ENCODE assay signal across 9 mouse cellular contexts in the genomic region with DNA sequence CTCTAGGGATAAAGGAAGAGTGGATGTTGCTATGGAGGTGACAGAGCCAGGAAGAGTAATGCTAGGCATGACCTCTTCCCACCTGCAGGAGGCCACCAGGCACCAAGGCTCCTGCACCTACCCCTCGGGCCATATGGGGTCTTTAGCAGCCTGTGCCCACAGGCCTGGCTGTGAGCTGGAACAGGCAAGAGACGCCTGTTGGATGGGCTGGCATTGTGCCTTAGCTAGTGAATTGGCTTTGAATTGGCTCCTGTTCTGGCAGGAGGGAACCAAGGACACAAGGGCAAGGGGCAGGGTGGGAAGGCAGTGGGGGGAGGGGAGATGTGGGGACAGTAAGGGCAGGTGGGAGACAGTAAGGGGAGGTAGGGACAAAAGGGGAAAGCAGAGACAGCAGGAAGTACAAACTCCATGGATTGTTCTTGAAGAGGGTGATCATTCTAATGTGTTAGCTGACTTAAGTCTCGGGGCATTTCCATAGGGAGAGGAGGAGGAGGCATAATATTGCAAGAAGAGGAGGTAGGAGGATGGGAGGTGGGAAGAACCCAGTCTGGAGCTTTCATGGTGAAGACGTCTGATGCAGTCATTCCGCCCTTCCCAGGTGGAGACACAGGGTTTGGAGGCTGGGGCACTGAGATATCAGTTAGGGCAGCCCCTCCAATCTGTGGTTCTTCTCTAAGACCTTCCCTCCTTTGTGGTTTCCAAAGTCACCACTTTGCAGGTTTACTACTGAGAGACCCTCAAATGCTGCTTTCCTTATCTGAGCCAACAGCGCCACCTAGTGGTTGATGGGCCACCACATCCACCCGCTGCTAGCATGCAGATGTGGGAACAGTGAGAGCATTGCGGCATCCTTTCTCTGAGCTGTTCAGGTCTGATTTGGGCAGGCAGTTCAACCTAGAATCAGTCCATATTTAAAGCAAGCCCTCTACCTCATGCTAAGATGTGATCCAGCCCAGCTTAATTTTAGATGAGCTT.
A peak's percentile ranks its signal among the peaks of the same experiment; 100 is the strongest.
DNase-seq lines count a peak whose midpoint lies in the region; ATAC-seq and TF ChIP-seq lines count a peak whose summit lies in the region.
"Had no signal": no experiment of that assay in that cellular context is flagged by ENCODE, and none has a peak within 500 bp of the region (broad histone marks: within the 10 kb centered on the region; RNA-seq: fewer than 3 reads in every experiment).

No protein-coding gene starts in this region.

- no peak overlapping the region for H3K4me2 ChIP-seq in kidney, embryonic 16.5 days (replicated peaks; ENCODE audit: low read depth, low read length)
- no peak overlapping the region for H3K4me2 ChIP-seq in limb, embryonic 14.5 days (replicated peaks; ENCODE audit: low read depth, low read length, severe bottlenecking)
- H3K4me2 ChIP-seq: embryonic facial prominence, embryonic 15.5 days had no signal

- TF ChIP-seq CTCF in testis, adult 2 months (IDR thresholded peaks at IDR 0.05; ENCODE audit: control insufficient read depth, insufficient read depth, insufficient replicate concordance, low read depth, low read length): peak; percentile 95

- H3K4me3 ChIP-seq in kidney, embryonic 16.5 days (ENCODE audit: low read length): no peak overlapping the region
- H3K4me3 ChIP-seq in limb, embryonic 14.5 days (replicated peaks; ENCODE audit: low read length): no peak overlapping the region
- no peak overlapping the region for H3K4me3 ChIP-seq in testis, adult 2 months (ENCODE audit: control insufficient read depth, low read depth, low read length)
- H3K4me3 ChIP-seq: embryonic facial prominence, embryonic 15.5 days had no signal

- no peaks in the 10 kb centered on the region for H3K36me3 ChIP-seq in kidney, embryonic 16.5 days (ENCODE audit: insufficient read depth, low read length)
- no peaks in the 10 kb centered on the region for H3K36me3 ChIP-seq in limb, embryonic 14.5 days (ENCODE audit: control insufficient read depth, insufficient read depth, low read length)
- no peaks in the 10 kb centered on the region for H3K36me3 ChIP-seq in testis, adult 2 months (ENCODE audit: control insufficient read depth, insufficient read depth, low read length)
- H3K36me3 ChIP-seq: embryonic facial prominence, embryonic 15.5 days had no signal

- H3K9ac ChIP-seq in kidney, embryonic 16.5 days (replicated peaks; ENCODE audit: low read length): no peak overlapping the region
- no peak overlapping the region for H3K9ac ChIP-seq in limb, embryonic 14.5 days (ENCODE audit: low read depth, low read length, severe bottlenecking)
- H3K9ac ChIP-seq: embryonic facial prominence, embryonic 15.5 days had no signal

- WGBS in kidney, embryonic 16.5 days: 27% methylated on average over 8 of the region's 8 CpGs
- 31% methylated on average over 8 of the region's 8 CpGs for WGBS in limb, embryonic 14.5 days

- no peaks in the 10 kb centered on the region for H3K9me3 ChIP-seq in kidney, embryonic 16.5 days (ENCODE audit: low read length)
- no peaks in the 10 kb centered on the region for H3K9me3 ChIP-seq in limb, embryonic 14.5 days (ENCODE audit: control insufficient read depth, low read length)
- H3K9me3 ChIP-seq: embryonic facial prominence, embryonic 15.5 days had no signal

- no peaks in the 10 kb centered on the region for H3K4me1 ChIP-seq in kidney, embryonic 16.5 days (ENCODE audit: insufficient read depth, low read length)
- H3K4me1 ChIP-seq in limb, embryonic 14.5 days (ENCODE audit: control insufficient read depth, insufficient read depth, low read length): no peaks in the 10 kb centered on the region
- H3K4me1 ChIP-seq in testis, adult 2 months (ENCODE audit: control insufficient read depth, insufficient read depth, low read length): no peaks in the 10 kb centered on the region
- H3K4me1 ChIP-seq: embryonic facial prominence, embryonic 15.5 days had no signal

- peak; percentile 82; the same call in 1 of the 2 replicates for ATAC-seq in kidney, embryonic 16.5 days (ENCODE audit: low FRiP score, low TSS enrichment)
- ATAC-seq in limb, embryonic 14.5 days (ENCODE audit: low FRiP score, low read depth): peak; percentile 76

- no peak overlapping the region for H3K27ac ChIP-seq in kidney, embryonic 16.5 days (ENCODE audit: low read length)
- H3K27ac ChIP-seq in limb, embryonic 14.5 days (replicated peaks; ENCODE audit: low read depth, low read length): no peak overlapping the region
- H3K27ac ChIP-seq in testis, adult 2 months (ENCODE audit: control insufficient read depth, insufficient read depth, low read depth, low read length): no peak overlapping the region
- H3K27ac ChIP-seq: embryonic facial prominence, embryonic 15.5 days had no signal

- H3K27me3 ChIP-seq in kidney, embryonic 16.5 days (ENCODE audit: insufficient read depth, low read length): no peaks in the 10 kb centered on the region
- H3K27me3 ChIP-seq in limb, embryonic 14.5 days (ENCODE audit: control insufficient read depth, insufficient read depth, low read length): no peaks in the 10 kb centered on the region
- H3K27me3 ChIP-seq in testis, adult 2 months (ENCODE audit: control insufficient read depth, insufficient read depth, low read length): no peaks in the 10 kb centered on the region
- H3K27me3 ChIP-seq: embryonic facial prominence, embryonic 15.5 days had no signal

- TF ChIP-seq POLR2A in limb, embryonic 14.5 days (IDR thresholded peaks at IDR 0.05; ENCODE audit: borderline replicate concordance, extremely low read depth, insufficient read depth, insufficient read length): no peak; the same call in 1 of the 2 replicates
- TF ChIP-seq POLR2A in testis, adult 2 months (IDR thresholded peaks at IDR 0.05; ENCODE audit: control insufficient read depth, low read depth, low read length): no peak

- DNase-seq in 3T3-L1 (ENCODE audit: low read depth, low spot score) (peak; percentile 61), adipocyte (ENCODE audit: low spot score) (peak; percentile 28)
- peak; percentile 94 for DNase-seq in cerebellum, postnatal 4 days (ENCODE audit: low spot score in 2 of 2)
- peak; percentile 81 for DNase-seq in gastrocnemius, postnatal 10 days
- peak; percentile 80 for DNase-seq in limb, embryonic 14.5 days (ENCODE audit: low spot score)
- peak; percentile 94 for DNase-seq in neural tube, embryonic 10.5 days (ENCODE audit: extremely low spot score, low spot score)

Comparison
In these comparisons a context has a peak if more than half of its experiments do, and no peak if none do; other contexts are left out.
1. DNase-seq: peak in every context shown above with its lines; median percentile 94 in cerebellum, postnatal 4 days; 94 in neural tube, embryonic 10.5 days; 81 in gastrocnemius, postnatal 10 days; 80 in limb, embryonic 14.5 days; 61 in 3T3-L1; 28 in adipocyte.